Mouse (Mus musculus) heart, adult 8-10 months (tissue): ENCODE results near the gene Hsdl2. TPM values are rescaled to one million over a fixed set of nuclear protein-coding genes. Genes with fewer than 3 reads are reported as not detected.

Experiments
- DNase-seq: peaks from one replicate; pipeline ENCODE4 v3.0.0; 2022; ENCODE audit warnings: low spot score
- total RNA-seq, 4 experiments: library from RNA; stranded (reverse); gene quantifications; 2 replicates each; pipeline ENCODE4 v1.2.4; 2022

Gene Hsdl2
- total RNA-seq, 4 experiments from 2014 or later = 207 to 255 (median 235) TPM

DNA sequence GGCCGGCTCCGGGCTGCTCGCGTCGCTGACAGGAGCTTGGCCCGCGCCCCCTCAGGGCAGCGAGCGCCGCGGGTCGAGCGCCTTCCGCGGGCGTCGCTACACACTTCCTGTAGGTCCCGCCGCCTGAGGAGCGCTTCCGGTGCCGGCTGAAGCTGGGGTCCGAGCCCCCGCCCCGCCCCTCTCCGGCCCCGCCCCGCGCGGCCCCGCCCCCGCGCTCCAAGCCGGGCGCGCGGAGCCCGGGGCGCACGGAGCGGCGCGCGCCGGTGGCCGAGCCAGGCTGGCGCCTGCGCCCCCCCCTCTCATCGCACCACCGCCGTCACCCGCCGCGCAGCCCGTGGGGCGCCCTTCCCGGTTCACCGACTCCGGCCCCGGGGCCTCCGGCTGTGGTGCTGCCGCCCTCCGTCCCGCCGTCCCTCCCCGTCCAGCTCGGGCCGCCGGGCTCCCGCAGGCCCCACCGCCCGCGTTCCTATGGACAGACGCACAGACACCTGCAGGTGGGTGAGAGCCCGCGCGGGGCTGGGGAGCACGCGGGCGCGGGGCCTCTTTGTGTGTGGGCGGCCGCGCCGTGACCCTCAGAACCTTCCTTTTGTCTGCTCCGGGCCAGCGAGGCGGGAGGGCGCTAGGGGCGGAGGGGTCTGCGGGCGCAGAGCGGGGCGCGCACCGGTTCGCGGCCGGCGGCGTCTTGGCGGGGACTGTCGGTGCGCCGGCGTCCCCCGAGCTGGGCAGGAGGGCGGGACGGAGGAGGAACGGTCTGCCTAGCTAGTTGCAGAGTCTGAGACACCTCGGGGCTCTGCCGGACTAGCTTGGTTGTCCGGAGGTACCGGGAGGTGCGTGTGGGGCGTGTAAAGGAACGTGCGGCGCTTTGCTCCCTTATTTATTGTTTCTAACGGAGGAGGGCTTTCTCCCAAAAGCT lies 44.9 kb downstream of the Hsdl2 start, which contains the start of gene E130308A19Rik:
Gene E130308A19Rik, plus strand, starts transcription at position 214 of the 913 bp plus-strand sequence.
- peak; percentile 50 for DNase-seq

- DNase-seq = no peak
Measured at GRCm38 (mm10) chr4:59628255-59628654, 46.9 kb downstream of the Hsdl2 start.

- DNase-seq = no peak
Measured at GRCm38 (mm10) chr4:59629076-59629874, 47.9 kb downstream of the Hsdl2 start.

GRCm38 (mm10) chr4:59630122-59630521 lies 48.8 kb downstream of the Hsdl2 start:
- DNase-seq = no peak

GRCm38 (mm10) chr4:59634532-59634931 lies 53.2 kb downstream of the Hsdl2 start:
- no peak for DNase-seq

GRCm38 (mm10) chr4:59639163-59639562 lies 57.8 kb downstream of the Hsdl2 start:
- DNase-seq = no peak

GRCm38 (mm10) chr4:59640720-59641119 lies 59.4 kb downstream of the Hsdl2 start:
- DNase-seq = no peak

- DNase-seq = no peak
Measured at GRCm38 (mm10) chr4:59642039-59642438, 60.7 kb downstream of the Hsdl2 start.

- no peak for DNase-seq
Measured at GRCm38 (mm10) chr4:59642657-59643056, 61.3 kb downstream of the Hsdl2 start.

DNA sequence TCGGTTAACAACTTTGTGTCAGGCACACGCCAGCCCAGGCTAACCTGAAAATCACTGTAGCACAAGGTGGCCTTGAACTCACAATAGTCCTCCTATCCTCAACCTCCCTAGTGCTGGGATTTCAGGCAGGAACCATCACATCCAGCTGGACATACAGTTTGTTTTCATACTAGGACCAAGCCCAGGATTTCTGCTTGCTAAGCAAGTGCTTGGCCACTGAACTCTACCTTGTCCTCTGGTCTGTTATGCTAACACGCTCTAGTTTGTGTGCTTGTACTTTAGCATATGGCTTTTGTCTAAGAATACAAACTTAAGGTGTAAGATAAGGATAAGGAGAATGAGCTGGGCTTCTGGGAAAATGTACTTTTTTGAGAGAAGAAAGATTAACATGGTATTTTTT lies 63.1 kb downstream of the Hsdl2 start:
- no peak for DNase-seq

DNA sequence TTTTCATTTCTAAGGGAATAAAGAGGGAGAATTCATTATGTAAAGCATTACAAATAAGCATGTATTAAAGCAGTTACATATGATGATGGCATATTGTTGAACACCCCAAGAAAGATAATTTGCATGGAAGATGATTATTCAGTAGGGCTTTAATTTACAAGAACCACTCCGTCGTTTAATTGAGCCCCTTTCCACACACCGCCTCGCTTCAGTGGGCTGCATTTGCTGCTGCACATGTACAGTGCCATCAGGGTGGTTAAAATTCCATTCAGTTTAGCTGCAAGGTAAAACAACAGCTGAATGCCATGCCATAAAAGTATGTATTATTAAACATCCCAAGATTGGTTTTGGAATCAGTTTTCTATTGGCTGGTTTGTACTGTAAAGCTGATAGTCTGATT lies 63.6 kb downstream of the Hsdl2 start:
- no peak for DNase-seq

DNA sequence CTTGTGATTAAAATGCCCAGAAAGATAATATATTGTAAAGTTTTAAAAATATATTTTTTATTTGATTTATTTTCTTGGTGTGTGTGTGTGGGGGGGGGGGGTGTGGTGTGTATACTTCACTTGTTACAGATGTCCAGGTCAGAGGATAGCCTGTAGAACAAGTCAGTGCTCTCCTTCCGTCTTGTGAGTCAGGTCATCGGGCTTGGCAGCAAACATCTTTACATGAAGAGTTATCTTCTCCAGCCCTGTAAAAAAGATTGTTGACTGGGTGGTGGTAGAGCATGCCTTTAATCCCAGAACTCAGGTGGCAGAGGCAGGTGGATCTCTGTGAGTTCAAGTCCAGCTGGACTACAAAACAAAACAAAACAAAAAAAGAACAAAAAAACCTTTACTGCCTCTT lies 64.2 kb downstream of the Hsdl2 start:
- DNase-seq = no peak

GRCm38 (mm10) chr4:59646020-59646696 lies 64.8 kb downstream of the Hsdl2 start:
- no peak for DNase-seq

GRCm38 (mm10) chr4:59649119-59649518 lies 67.8 kb downstream of the Hsdl2 start:
- DNase-seq = no peak

DNA sequence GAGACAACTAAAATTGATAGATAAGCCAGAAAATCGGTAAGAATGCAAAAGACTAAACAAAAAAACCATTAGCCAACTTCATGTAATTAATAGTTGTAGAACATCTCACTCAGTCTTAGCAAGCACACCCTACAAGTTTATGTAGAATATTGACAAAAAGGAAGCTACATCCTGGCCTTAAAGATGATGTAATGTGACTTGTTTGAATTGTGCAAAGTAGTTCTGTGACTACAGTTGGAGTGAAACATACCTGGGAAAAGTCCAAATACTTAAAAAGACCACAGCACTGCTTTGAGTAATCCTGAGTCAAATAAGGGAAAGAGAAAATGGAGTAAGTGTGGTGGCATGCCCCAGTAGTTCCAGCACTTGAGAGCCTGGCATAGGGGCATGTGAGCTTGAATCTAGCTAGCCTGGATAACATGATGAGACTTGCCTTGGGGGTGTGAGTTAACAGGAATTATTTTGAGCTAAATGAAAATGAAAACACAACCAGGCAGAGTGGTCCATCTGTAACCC lies 70.9 kb downstream of the Hsdl2 start:
- no peak for DNase-seq

- DNase-seq = no peak
Measured at GRCm38 (mm10) chr4:59656061-59656642, 74.8 kb downstream of the Hsdl2 start.

GRCm38 (mm10) chr4:59662163-59662562 lies 80.8 kb downstream of the Hsdl2 start:
- no peak for DNase-seq

- no peak for DNase-seq
Measured at GRCm38 (mm10) chr4:59663451-59663850, 82.1 kb downstream of the Hsdl2 start.

- no peak for DNase-seq
Measured at GRCm38 (mm10) chr4:59666550-59667317, 85.4 kb downstream of the Hsdl2 start.

DNA sequence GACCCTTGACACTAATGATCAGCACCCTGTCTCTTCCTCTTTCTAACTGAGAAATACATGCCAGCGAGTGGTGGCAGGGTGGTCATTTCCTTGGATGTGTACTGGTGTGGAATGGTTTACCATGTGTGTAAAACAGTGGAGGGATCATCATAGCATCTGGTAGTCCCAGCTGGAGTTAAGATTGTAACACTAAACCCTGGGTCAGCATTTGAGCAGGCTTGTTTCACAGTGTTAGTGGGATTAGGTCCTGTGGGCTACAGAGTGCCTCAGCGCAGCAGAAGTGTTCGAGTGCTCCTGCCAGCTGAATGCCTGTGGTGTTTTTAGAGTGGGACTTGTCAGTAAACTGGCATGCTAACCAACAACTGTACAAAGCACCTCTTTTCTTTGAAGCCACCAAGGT lies 86.7 kb downstream of the Hsdl2 start:
- no peak for DNase-seq
